Mouse (Mus musculus): ENCODE data around the gene Fermt3. TPM values are rescaled to one million over a fixed set of nuclear protein-coding genes. Genes with fewer than 3 reads are reported as not detected.
"Not testable (repeated sequence)": the region's sequence is repeated elsewhere in the genome, so short reads cannot be mapped to it uniquely, and the experiment has no call there.

Gene Fermt3
- polyA plus RNA-seq, 1 experiment from 2014 or later, result 147 TPM

- no peaks in the 10 kb centered on the region for H3K27me3 ChIP-seq (replicated peaks)
- no peak for ATAC-seq
- H3K9ac ChIP-seq, result peak overlapping the region; percentile 74
- 37% methylated on average over 21 of the region's 21 CpGs for WGBS (ENCODE audit: insufficient replicate concordance)
- peak overlapping the region; percentile 75 for H3K27ac ChIP-seq
- no peaks in the 10 kb centered on the region for H3K9me3 ChIP-seq (replicated peaks)
- peaks cover 28% of the 10 kb centered on the region for H3K36me3 ChIP-seq
- H3K4me3 ChIP-seq, result peak overlapping the region; percentile 66
- peaks cover 63% of the 10 kb centered on the region for H3K4me1 ChIP-seq
- peak overlapping the region; percentile 93 for H3K4me2 ChIP-seq
These were observed 23.8 kb downstream of the Fermt3 start for GRCm38 (mm10) chr19:6995255-6995991.

DNA sequence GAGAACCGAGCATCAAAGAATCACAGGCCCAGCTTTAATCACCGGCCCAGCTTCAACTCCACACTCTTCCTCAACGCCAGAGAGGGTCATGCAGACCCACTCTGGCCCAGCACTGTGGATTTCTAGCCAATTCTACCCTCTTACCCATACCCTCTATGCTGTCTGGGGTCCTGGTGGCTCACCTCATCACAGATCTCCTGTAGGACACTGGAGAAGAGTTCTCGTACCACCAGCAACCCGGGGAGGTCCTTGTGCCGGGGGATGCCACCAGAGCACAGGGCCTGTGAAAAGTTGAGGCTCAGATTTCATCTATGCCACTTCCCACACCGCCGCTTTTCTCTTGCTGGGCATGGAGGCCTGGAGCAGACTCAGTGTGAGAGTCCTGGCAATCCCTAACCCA, 24.8 kb downstream of the Fermt3 start:
- no peak overlapping the region for H3K9ac ChIP-seq
- 81% methylated on average over 8 of the region's 8 CpGs for WGBS (ENCODE audit: insufficient replicate concordance)
- 0 out of 2 replicates have a peak overlapping the region, but pooled peaks have one; percentile 75 for H3K27ac ChIP-seq
- H3K4me3 ChIP-seq, result no peak overlapping the region
- H3K36me3 ChIP-seq, result peaks cover 18% of the 10 kb centered on the region
- H3K9me3 ChIP-seq (replicated peaks), result no peaks in the 10 kb centered on the region
- H3K4me2 ChIP-seq, result peak overlapping the region; percentile 93
- no peaks in the 10 kb centered on the region for H3K27me3 ChIP-seq (replicated peaks)
- H3K4me1 ChIP-seq, result peaks cover 62% of the 10 kb centered on the region
- no peak for ATAC-seq

GRCm38 (mm10) chr19:6994002-6994401, 25.3 kb downstream of the Fermt3 start:
- H3K4me2 ChIP-seq, result no peak overlapping the region
- H3K36me3 ChIP-seq, result peaks cover 16% of the 10 kb centered on the region
- peak overlapping the region; percentile 71; the same call in 1 of the 2 replicates for H3K27ac ChIP-seq
- peaks cover 57% of the 10 kb centered on the region for H3K4me1 ChIP-seq
- H3K27me3 ChIP-seq (replicated peaks), result no peaks in the 10 kb centered on the region
- no peaks in the 10 kb centered on the region for H3K9me3 ChIP-seq (replicated peaks)
- H3K9ac ChIP-seq, result no peak overlapping the region
- WGBS (ENCODE audit: insufficient replicate concordance), result 86% methylated on average over 8 of the region's 8 CpGs
- ATAC-seq, result no peak
- no peak overlapping the region for H3K4me3 ChIP-seq

- no peak for ATAC-seq
- Histone ChIP-seq H3K9me3 (replicated peaks) (no peaks in the 10 kb centered on the region), H3K27me3 (replicated peaks) (no peaks in the 10 kb centered on the region), H3K4me2 (peak overlapping the region; percentile 98), H3K36me3 (peaks cover 8% of the 10 kb centered on the region), H3K4me1 (peaks cover 58% of the 10 kb centered on the region), H3K4me3 (peak overlapping the region; percentile 74), H3K27ac (peak overlapping the region; percentile 71), H3K9ac (peak overlapping the region; percentile 77)
- WGBS (ENCODE audit: insufficient replicate concordance), result 61% methylated on average over 14 of the region's 14 CpGs
These were observed 26.1 kb downstream of the Fermt3 start for GRCm38 (mm10) chr19:6993011-6993770.

DNA sequence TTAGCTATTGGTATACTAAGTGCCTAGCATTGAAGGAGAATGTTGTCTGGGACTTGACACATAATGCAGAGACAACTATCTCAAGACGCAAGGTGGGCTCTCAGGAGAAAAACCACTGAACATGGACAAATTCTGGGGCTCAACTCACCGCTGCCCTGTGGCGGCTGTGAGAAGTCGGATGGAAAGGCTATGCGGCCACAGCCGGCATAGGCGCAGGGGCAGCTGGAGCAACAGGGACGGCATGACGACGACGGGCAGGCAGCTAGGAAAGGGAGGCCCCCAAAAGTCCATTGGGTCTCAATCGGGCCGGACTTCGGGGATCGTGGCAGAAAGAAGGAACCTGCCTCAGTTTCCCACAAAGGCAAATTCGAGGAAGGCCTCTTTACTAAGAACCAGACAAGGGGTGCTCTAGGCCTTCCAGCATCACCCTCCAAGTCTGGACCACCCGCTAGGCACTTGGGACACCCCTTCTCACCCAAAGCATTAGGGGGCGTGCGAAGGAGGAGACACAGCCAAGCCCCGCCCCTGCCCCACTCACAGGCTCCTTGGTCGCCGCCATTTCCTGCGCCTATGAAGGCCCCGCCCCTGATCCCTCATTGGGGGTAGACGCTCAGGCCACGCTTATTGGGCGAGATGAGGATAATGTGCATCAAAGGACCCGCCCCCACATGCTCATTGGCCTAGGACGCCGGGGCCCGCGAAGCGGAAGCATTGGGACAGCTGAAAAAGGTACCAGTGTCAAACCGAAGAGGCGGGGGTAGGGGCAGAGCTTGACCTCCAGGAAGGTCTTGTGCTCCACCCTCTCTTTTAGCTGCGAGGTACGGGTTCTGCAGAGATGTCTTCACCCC, 27.0 kb downstream of the Fermt3 start, which contains the start of gene Dnajc4:
Gene Dnajc4, minus strand, starts transcription at position 562 of the 848 bp plus-strand sequence.
- Histone ChIP-seq H3K4me3 (peak within 1 kb of the TSS; percentile 74), H3K4me1 (peaks cover 65% of the 10 kb centered on the region), H3K9ac (peak within 1 kb of the TSS; percentile 79), H3K27ac (peak within 1 kb of the TSS; percentile 71), H3K9me3 (replicated peaks) (no peaks in the 10 kb centered on the region), H3K4me2 (peak within 1 kb of the TSS; percentile 98), H3K36me3 (0 out of 2 replicates have a peak, but pooled peaks cover 3% of the 10 kb centered on the region), H3K27me3 (replicated peaks) (no peaks in the 10 kb centered on the region)
- peak; percentile 93 for ATAC-seq
- WGBS (ENCODE audit: insufficient replicate concordance), result 3% methylated on average over 37 of the region's 37 CpGs

DNA sequence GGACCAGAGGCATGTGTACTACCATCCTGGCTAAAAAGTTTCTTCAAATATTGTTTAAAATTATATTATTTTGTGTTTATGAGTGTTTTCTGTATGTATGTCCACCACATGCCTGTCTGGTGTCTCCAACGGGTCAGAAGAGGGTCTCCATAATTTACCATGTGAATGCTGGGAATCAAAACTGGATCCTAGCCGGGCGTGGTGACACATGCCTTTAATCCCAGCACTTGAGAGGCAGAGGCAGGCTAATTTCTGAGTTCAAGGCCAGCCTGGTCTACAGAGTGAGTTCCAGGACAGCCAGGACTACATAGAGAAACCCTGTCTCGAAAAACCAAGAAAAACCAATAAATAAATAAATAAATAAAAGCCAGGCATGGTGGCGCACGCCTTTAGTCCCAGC, 28.1 kb downstream of the Fermt3 start:
- H3K27me3 ChIP-seq (replicated peaks); H3K9ac ChIP-seq; H3K4me3 ChIP-seq; H3K4me2 ChIP-seq; H3K27ac ChIP-seq; H3K36me3 ChIP-seq; H3K9me3 ChIP-seq (replicated peaks); ATAC-seq: not testable (repeated sequence)
- peaks cover 65% of the 10 kb centered on the region for H3K4me1 ChIP-seq
- WGBS (ENCODE audit: insufficient replicate concordance), result 76% methylated on average over 6 of the region's 6 CpGs

DNA sequence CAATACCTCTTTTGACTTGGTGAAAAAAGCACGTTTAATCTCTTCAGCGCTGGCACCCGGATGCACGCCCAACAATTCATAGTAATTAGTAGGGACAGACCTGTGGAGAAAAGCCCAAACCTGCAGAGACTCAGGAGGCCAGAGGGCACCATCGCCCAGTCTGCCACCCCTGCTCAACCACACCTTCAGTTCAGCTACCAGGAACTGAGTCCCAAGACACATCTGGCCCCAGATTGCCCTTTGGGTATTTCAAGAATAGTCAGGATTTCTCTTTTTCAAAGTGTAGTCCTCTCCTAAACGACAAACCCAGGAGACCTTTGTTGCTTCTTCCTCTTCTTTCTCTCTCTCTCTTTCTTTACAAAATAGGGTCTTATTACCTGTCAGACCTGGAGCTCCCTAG, 28.6 kb downstream of the Fermt3 start:
- ATAC-seq, result no peak
- Histone ChIP-seq H3K27me3 (replicated peaks) (no peaks in the 10 kb centered on the region), H3K4me3 (no peak overlapping the region), H3K4me2 (no peak overlapping the region), H3K36me3 (0 out of 2 replicates have a peak, but pooled peaks cover 4% of the 10 kb centered on the region), H3K9me3 (replicated peaks) (no peaks in the 10 kb centered on the region), H3K27ac (no peak overlapping the region), H3K4me1 (peaks cover 65% of the 10 kb centered on the region), H3K9ac (no peak overlapping the region)
- WGBS (ENCODE audit: insufficient replicate concordance), result 83% methylated on average over 6 of the region's 6 CpGs

DNA sequence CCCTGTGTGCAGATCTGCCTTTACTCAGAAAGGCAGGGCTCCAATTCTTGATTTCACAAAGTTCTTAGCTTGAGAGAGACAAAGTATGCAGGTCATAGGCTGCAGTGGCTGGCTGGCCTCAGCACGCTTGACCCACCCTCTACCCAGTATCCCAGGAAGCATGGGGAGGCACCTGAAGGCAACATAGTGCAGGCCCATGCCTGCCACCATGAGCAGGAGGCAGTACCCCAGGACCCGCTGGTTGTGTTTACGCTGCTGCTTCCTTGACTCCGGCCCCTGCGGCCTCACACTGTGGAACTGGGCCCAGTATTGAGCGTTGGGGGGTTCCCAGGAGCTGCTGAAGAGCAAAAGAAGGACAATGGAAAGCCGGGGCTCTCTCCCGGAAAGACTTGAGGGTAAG, 30.0 kb downstream of the Fermt3 start:
- H3K27ac ChIP-seq, result no peak overlapping the region
- no peak overlapping the region for H3K4me3 ChIP-seq
- no peak for ATAC-seq
- H3K36me3 ChIP-seq, result peaks cover 16% of the 10 kb centered on the region; the same call in 1 of the 2 replicates
- no peak overlapping the region for H3K4me2 ChIP-seq
- no peaks in the 10 kb centered on the region for H3K27me3 ChIP-seq (replicated peaks)
- 83% methylated on average over 8 of the region's 8 CpGs for WGBS (ENCODE audit: insufficient replicate concordance)
- H3K4me1 ChIP-seq, result peaks cover 60% of the 10 kb centered on the region
- no peaks in the 10 kb centered on the region for H3K9me3 ChIP-seq (replicated peaks)
- H3K9ac ChIP-seq, result no peak overlapping the region

DNA sequence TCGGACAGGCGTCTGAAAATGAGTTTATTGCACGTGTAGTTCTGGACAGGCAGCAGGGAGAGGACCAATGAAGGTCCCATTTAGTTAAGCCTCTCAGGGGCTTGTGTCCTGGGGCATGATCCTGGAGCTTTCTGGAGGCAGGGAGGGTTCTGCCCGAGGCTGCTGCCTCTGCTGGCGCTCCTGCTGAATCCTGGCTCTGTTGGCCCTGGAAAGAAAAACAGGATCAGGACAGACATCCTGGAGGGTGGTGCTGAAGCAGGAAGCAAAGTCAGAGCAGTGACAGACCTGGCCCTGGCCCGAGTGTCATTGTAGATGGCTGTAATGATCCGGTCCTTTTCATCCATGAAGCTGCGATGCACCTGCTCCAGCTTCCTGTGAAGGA, 31.4 kb downstream of the Fermt3 start:
- H3K4me2 ChIP-seq, result peak overlapping the region; percentile 99
- H3K27me3 ChIP-seq (replicated peaks), result no peaks in the 10 kb centered on the region
- WGBS (ENCODE audit: insufficient replicate concordance), result 5% methylated on average over 8 of the region's 8 CpGs
- peaks cover 46% of the 10 kb centered on the region for H3K4me1 ChIP-seq
- peak overlapping the region; percentile 87 for H3K9ac ChIP-seq
- H3K9me3 ChIP-seq (replicated peaks), result no peaks in the 10 kb centered on the region
- no peak for ATAC-seq
- peak overlapping the region; percentile 84 for H3K27ac ChIP-seq
- peak overlapping the region; percentile 71 for H3K4me3 ChIP-seq
- H3K36me3 ChIP-seq, result peaks cover 29% of the 10 kb centered on the region

DNA sequence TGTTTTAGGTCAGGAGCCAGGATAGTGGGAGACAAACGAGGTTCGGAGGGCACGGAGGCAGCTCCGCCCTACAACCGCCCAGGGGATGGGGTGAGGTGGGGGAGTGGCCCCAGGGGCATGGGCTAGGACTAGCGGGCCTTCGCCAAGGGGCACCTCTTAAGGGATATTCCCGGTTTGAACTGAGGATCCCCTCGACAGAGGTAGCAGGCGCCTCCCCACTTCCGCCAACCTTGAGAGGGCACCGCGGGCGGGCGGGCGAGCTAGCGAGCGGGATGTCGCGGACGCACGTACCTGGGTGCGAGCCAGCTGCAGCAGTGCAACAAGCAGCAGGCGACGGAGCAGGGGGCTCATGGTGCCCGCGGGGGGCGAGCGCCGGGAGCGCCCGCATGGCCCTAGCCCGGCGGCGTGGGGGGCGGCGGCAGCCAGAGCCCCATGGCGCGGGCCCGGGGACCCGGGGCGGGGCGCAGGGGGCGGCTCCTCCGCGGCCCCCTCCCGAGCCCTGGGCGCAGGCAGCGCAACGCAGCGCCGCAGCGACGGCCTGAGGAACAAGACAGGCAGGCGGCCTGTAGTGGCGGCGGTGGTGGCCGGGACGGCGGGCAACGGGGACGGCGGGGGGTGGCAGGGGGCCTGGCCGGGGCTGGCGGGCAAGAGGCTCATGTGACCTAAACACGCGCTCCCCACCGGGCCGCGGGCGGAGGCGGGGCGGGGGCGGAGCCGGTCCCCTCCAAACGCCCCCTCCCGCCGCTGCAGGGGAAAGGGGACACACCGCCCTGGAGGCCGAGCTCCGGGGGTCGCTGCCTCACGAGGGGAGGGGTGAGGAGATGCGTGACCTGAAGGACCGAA, 32.0 kb downstream of the Fermt3 start, which contains the start of gene Vegfb:
Gene Vegfb, minus strand, starts transcription at position 591 of the 843 bp plus-strand sequence.
- H3K9ac ChIP-seq, result peak within 1 kb of the TSS; percentile 87
- peak within 1 kb of the TSS; percentile 99 for H3K4me2 ChIP-seq
- H3K9me3 ChIP-seq (replicated peaks), result no peaks in the 10 kb centered on the region
- peaks cover 46% of the 10 kb centered on the region for H3K4me1 ChIP-seq
- H3K27ac ChIP-seq, result peak within 1 kb of the TSS; percentile 84
- peak; percentile 65 for ATAC-seq
- WGBS (ENCODE audit: insufficient replicate concordance), result under 1% methylated on average over 84 of the region's 85 CpGs
- no peaks in the 10 kb centered on the region for H3K27me3 ChIP-seq (replicated peaks)
- peaks cover 35% of the 10 kb centered on the region for H3K36me3 ChIP-seq
- H3K4me3 ChIP-seq, result peak within 1 kb of the TSS; percentile 71
